ENCODE assay signal across 23 mouse cellular contexts in genomic region chr15:27560315-27560714, GRCm38 (mm10).
A peak's percentile ranks its signal among the peaks of the same experiment; 100 is the strongest.
DNase-seq lines count a peak whose midpoint lies in the region; ATAC-seq and TF ChIP-seq lines count a peak whose summit lies in the region.
"Had no signal": no experiment of that assay in that cellular context is flagged by ENCODE, and none has a peak within 500 bp of the region (broad histone marks: within the 10 kb centered on the region; RNA-seq: fewer than 3 reads in every experiment).

No protein-coding gene starts in this region.

- 90% methylated on average over 11 of the region's 11 CpGs for WGBS in forebrain, embryonic 10.5 days
- WGBS in forebrain, postnatal 0 days: 88% methylated on average over 11 of the region's 11 CpGs
- 68% methylated on average over 11 of the region's 11 CpGs for WGBS in kidney, embryonic 14.5 days
- 69% methylated on average over 11 of the region's 11 CpGs for WGBS in liver, postnatal 0 days (ENCODE audit: insufficient replicate concordance)
- 76% methylated on average over 11 of the region's 11 CpGs for WGBS in liver, embryonic 12.5 days (ENCODE audit: insufficient replicate concordance)

- H3K4me3 ChIP-seq in forebrain, embryonic 10.5 days: no peak overlapping the region
- no peak overlapping the region for H3K4me3 ChIP-seq in forebrain, postnatal 0 days (ENCODE audit: low read depth, low read length)
- no peak overlapping the region for H3K4me3 ChIP-seq in kidney, embryonic 14.5 days (ENCODE audit: low read length)
- no peak overlapping the region for H3K4me3 ChIP-seq in liver, postnatal 0 days (ENCODE audit: low read depth, low read length)
- H3K4me3 ChIP-seq in liver, embryonic 12.5 days: no peak overlapping the region
- H3K4me3 ChIP-seq: embryonic facial prominence, embryonic 13.5 days; forebrain, embryonic 13.5 days; heart, embryonic 10.5 days; heart, embryonic 15.5 days; hindbrain, embryonic 13.5 days had no signal

- H3K27me3 ChIP-seq in forebrain, embryonic 10.5 days (ENCODE audit: poor library complexity, severe bottlenecking): no peaks in the 10 kb centered on the region
- no peaks in the 10 kb centered on the region for H3K27me3 ChIP-seq in forebrain, postnatal 0 days (ENCODE audit: insufficient read depth, low read length)
- H3K27me3 ChIP-seq in kidney, embryonic 14.5 days (ENCODE audit: control insufficient read depth, insufficient read depth, low read length): no peaks in the 10 kb centered on the region
- H3K27me3 ChIP-seq in liver, postnatal 0 days (ENCODE audit: insufficient read depth, low read length): no peaks in the 10 kb centered on the region
- H3K27me3 ChIP-seq in liver, embryonic 12.5 days (replicated peaks): no peaks in the 10 kb centered on the region
- H3K27me3 ChIP-seq: CH12.LX; embryonic facial prominence, embryonic 13.5 days; forebrain, embryonic 13.5 days; heart, embryonic 15.5 days; hindbrain, embryonic 13.5 days; Patski had no signal

- no peak for TF ChIP-seq EP300 in liver, postnatal 0 days (IDR thresholded peaks at IDR 0.05; ENCODE audit: low read depth)

- no peak for TF ChIP-seq CTCF in forebrain, postnatal 0 days (IDR thresholded peaks at IDR 0.05; ENCODE audit: low read depth)
- TF ChIP-seq CTCF in liver, postnatal 0 days (IDR thresholded peaks at IDR 0.05; ENCODE audit: low read depth): no peak

- peaks cover 9% of the 10 kb centered on the region for H3K36me3 ChIP-seq in forebrain, embryonic 10.5 days (replicated peaks)
- peaks cover 16% of the 10 kb centered on the region for H3K36me3 ChIP-seq in forebrain, postnatal 0 days (ENCODE audit: insufficient read depth)
- H3K36me3 ChIP-seq in kidney, embryonic 14.5 days (ENCODE audit: control insufficient read depth, insufficient read depth, low read length): no peaks in the 10 kb centered on the region
- peaks cover 3% of the 10 kb centered on the region for H3K36me3 ChIP-seq in liver, postnatal 0 days (replicated peaks; ENCODE audit: insufficient read depth, low read length)
- peaks cover 55% of the 10 kb centered on the region for H3K36me3 ChIP-seq in liver, embryonic 12.5 days

- H3K4me1 ChIP-seq in forebrain, embryonic 10.5 days: peaks cover 17% of the 10 kb centered on the region
- H3K4me1 ChIP-seq in forebrain, postnatal 0 days (ENCODE audit: insufficient read depth): no peaks in the 10 kb centered on the region
- H3K4me1 ChIP-seq in kidney, embryonic 14.5 days (ENCODE audit: control insufficient read depth, insufficient read depth, low read length): no peaks in the 10 kb centered on the region
- H3K4me1 ChIP-seq in liver, postnatal 0 days (ENCODE audit: insufficient read depth): peaks cover 2% of the 10 kb centered on the region; the same call in 1 of the 2 replicates
- H3K4me1 ChIP-seq in liver, embryonic 12.5 days: no peaks in the 10 kb centered on the region; the same call in 1 of the 2 replicates
- H3K4me1 ChIP-seq: heart, embryonic 15.5 days had no signal

- H3K9me3 ChIP-seq in forebrain, embryonic 10.5 days: no peaks in the 10 kb centered on the region
- no peaks in the 10 kb centered on the region for H3K9me3 ChIP-seq in forebrain, postnatal 0 days (ENCODE audit: low read length)
- H3K9me3 ChIP-seq in kidney, embryonic 14.5 days (ENCODE audit: control insufficient read depth, low read length): no peaks in the 10 kb centered on the region
- H3K9me3 ChIP-seq in liver, postnatal 0 days (ENCODE audit: low read length): no peaks in the 10 kb centered on the region
- no peaks in the 10 kb centered on the region for H3K9me3 ChIP-seq in liver, embryonic 12.5 days (replicated peaks)
- H3K9me3 ChIP-seq: embryonic facial prominence, embryonic 13.5 days; forebrain, embryonic 13.5 days; heart, embryonic 10.5 days; heart, embryonic 15.5 days; hindbrain, embryonic 13.5 days had no signal

- H3K27ac ChIP-seq in forebrain, embryonic 10.5 days: peak overlapping the region; percentile 15; the same call in 1 of the 2 replicates
- H3K27ac ChIP-seq in forebrain, postnatal 0 days (ENCODE audit: low read depth, low read length): no peak overlapping the region
- H3K27ac ChIP-seq in kidney, embryonic 14.5 days (ENCODE audit: low read depth, low read length): no peak overlapping the region
- no peak overlapping the region for H3K27ac ChIP-seq in liver, postnatal 0 days (ENCODE audit: low read depth)
- H3K27ac ChIP-seq in liver, embryonic 12.5 days: no peak overlapping the region
- H3K27ac ChIP-seq: embryonic facial prominence, embryonic 13.5 days; forebrain, embryonic 13.5 days; heart, embryonic 10.5 days; heart, embryonic 15.5 days; hindbrain, embryonic 13.5 days; hindbrain, postnatal 0 days had no signal

- no peak for DNase-seq in forebrain, embryonic 10.5 days (ENCODE audit: extremely low spot score, low spot score)
- DNase-seq in forebrain, postnatal 0 days: no peak
- DNase-seq in kidney, adult 18-20 months: peak; percentile 15
- no peak for DNase-seq in kidney, postnatal 10 days
- DNase-seq in kidney, postnatal 36 days: peak; percentile 23 to 33
- DNase-seq in liver, postnatal 0 days: no peak
- DNase-seq: adrenal gland, adult 8-10 months; cerebellum, adult 18-20 months; cerebellum, adult 9-11 months; cerebellum, postnatal 36 days; gastrocnemius, postnatal 10 days; heart, postnatal 14 days had no signal

- no peak for ATAC-seq in forebrain, postnatal 0 days
- ATAC-seq in kidney, embryonic 14.5 days (ENCODE audit: low FRiP score, low TSS enrichment): no peak
- 0 out of 2 replicates have a peak, but pooled peaks have one; percentile 38 for ATAC-seq in liver, postnatal 0 days
- no peak for ATAC-seq in liver, embryonic 12.5 days
- ATAC-seq: activated CD4-positive, CD25-positive, alpha-beta regulatory T cell, adult 4 months; forebrain, embryonic 13.5 days; hindbrain, postnatal 0 days; Patski had no signal

- H3K4me2 ChIP-seq in forebrain, postnatal 0 days (ENCODE audit: low read depth): no peak overlapping the region
- no peak overlapping the region for H3K4me2 ChIP-seq in kidney, embryonic 14.5 days (replicated peaks; ENCODE audit: low read depth, low read length)
- no peak overlapping the region for H3K4me2 ChIP-seq in liver, postnatal 0 days (ENCODE audit: low read depth, low read length)
- no peak overlapping the region for H3K4me2 ChIP-seq in liver, embryonic 12.5 days
- H3K4me2 ChIP-seq: embryonic facial prominence, embryonic 13.5 days; forebrain, embryonic 13.5 days; heart, embryonic 15.5 days; hindbrain, embryonic 13.5 days had no signal

- no peak overlapping the region for H3K9ac ChIP-seq in forebrain, postnatal 0 days
- no peak overlapping the region for H3K9ac ChIP-seq in kidney, embryonic 14.5 days (ENCODE audit: low read depth, low read length)
- H3K9ac ChIP-seq in liver, postnatal 0 days (replicated peaks): no peak overlapping the region
- H3K9ac ChIP-seq in liver, embryonic 12.5 days: no peak overlapping the region
- H3K9ac ChIP-seq: embryonic facial prominence, embryonic 13.5 days; forebrain, embryonic 13.5 days; heart, embryonic 15.5 days; hindbrain, embryonic 13.5 days had no signal

Comparison
In these comparisons a context has a peak if more than half of its experiments do, and no peak if none do; other contexts are left out.
1. DNase-seq: peak in kidney, adult 18-20 months (single experiment) and kidney, postnatal 36 days (2 of 2); none in forebrain, embryonic 10.5 days (single experiment), forebrain, postnatal 0 days (single experiment), kidney, postnatal 10 days (single experiment) and liver, postnatal 0 days (single experiment).